Mouse (Mus musculus) forebrain, embryonic 14.5 days (tissue): ENCODE results near the gene Glod5. TPM values are rescaled to one million over a fixed set of nuclear protein-coding genes. Genes with fewer than 3 reads are reported as not detected.
"Not testable (repeated sequence)": the region's sequence is repeated elsewhere in the genome, so short reads cannot be mapped to it uniquely, and the experiment has no call there.

ENCODE experiments used
- ATAC-seq: fragments of 200-750 bp; cut with Nextera tagmentation; 2 replicates; pipeline ENCODE4 v1.8.0; 2017; ENCODE audit warnings: mild to moderate bottlenecking, moderate library complexity
- DNase-seq: peaks from one replicate; pipeline ENCODE4 v3.0.0-alpha.2; 2015; ENCODE audit warnings: low spot score
- H3K27ac ChIP-seq: fragments of 300-500 bp; sonication (generic); 2 replicates; pipeline ENCODE4 v1.5.1; 2014; ENCODE audit warnings: low read depth, mild to moderate bottlenecking, control low read depth, low read length, moderate library complexity
- H3K27me3 ChIP-seq: fragments of 300-500 bp; sonication (generic); replicated peaks from 2 replicates; pipeline ENCODE4 v1.6.1; 2014; ENCODE audit warnings: low read length, control low read depth, mixed read lengths; ENCODE audit not compliant: control insufficient read depth, insufficient read depth
- H3K36me3 ChIP-seq: fragments of 300-500 bp; sonication (generic); 2 replicates; pipeline ENCODE4 v1.6.1; 2014; ENCODE audit warnings: low read length, control low read depth; ENCODE audit not compliant: control insufficient read depth, insufficient read depth
- H3K4me1 ChIP-seq: fragments of 300-500 bp; sonication (generic); 2 replicates; pipeline ENCODE4 v1.6.1; 2014; ENCODE audit warnings: antibody characterized with exemption, low read length, control low read depth; ENCODE audit not compliant: control insufficient read depth, insufficient read depth
- H3K4me2 ChIP-seq: fragments of 300-500 bp; sonication (generic); 2 replicates; pipeline ENCODE4 v1.6.1; 2014; ENCODE audit warnings: mild to moderate bottlenecking, control low read depth, low read length
- H3K4me3 ChIP-seq: fragments of 300-500 bp; sonication (generic); 2 replicates; pipeline ENCODE4 v1.5.1; 2014; ENCODE audit warnings: low read depth, low read length, control low read depth
- H3K9ac ChIP-seq: fragments of 300-500 bp; sonication (generic); 2 replicates; pipeline ENCODE4 v1.6.1; 2014; ENCODE audit warnings: mild to moderate bottlenecking, low read length, control low read depth, moderate library complexity
- H3K9me3 ChIP-seq: fragments of 300-500 bp; sonication (generic); replicated peaks from 2 replicates; pipeline ENCODE4 v1.6.1; 2016; ENCODE audit warnings: low read length, control low read depth, mixed read lengths; ENCODE audit not compliant: control insufficient read depth
- WGBS: fragments of 180-500 bp; shearing (Covaris S2); extraction: QIAGEN DNeasy Blood & Tissue Kit; methylation state at CpG from one replicate; pipeline ENCODE4 v1.1.7; 2014; 5-methylcytosine and 5-hydroxymethylcytosine counted together
- polyA plus RNA-seq: library from polyadenylated mRNA; unstranded; fragments of >200 nt; fragmentation: Nextera tagmentation; extraction: Ambion mirVana; gene quantifications from 2 replicates; pipeline ENCODE4 v1.2.1, GENCODE M21; 2014

Glod5 gene
- polyA plus RNA-seq, 1 experiment from 2014 or later, result 0.46 TPM

DNA sequence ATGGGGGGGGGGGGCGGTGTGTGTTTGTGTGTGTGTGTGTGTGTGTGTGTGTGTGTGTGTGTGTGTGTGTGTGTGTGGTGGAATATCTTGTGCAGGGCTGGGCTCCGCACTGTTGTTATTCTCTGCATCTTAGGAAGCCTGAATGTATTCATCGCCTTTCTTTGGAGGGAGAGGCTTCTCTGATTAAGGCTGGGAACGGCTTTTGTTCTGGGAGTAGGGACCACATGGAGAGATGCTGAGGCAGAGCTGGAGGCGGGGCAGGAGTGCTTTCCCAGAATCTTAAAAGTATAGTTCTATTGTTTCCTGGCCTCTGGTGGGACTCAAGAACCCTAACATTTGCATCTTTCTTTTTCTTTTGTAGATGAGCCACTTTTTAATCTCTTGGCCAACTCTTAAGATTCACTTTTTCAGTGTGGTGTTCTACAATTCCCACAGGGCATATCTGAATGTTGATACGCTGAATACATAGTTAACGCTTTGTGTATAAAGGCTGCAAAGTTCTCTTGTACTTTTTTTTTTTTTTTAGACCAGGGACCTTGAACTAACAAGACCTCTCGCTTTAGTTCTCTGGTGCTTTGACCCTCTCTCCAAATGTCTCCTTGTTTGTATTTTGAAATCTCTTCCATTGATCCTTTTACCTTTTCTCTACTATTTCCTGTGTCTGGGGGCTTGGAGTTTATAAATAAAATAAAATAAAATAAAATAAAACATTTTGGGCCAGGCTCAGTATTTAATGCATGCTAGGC is 4.5 kb downstream of the Glod5 start:
- Histone ChIP-seq H3K9ac (no peak overlapping the region), H3K27me3 (no peaks in the 10 kb centered on the region), H3K27ac (no peak overlapping the region), H3K4me1 (no peaks in the 10 kb centered on the region), H3K36me3 (no peaks in the 10 kb centered on the region), H3K4me3 (no peak overlapping the region), H3K4me2 (no peak overlapping the region), H3K9me3 (no peaks in the 10 kb centered on the region)
- ATAC-seq (peak; percentile 58), DNase-seq (peak; percentile 59)
- 23% methylated on average over 7 of the region's 8 CpGs for WGBS

DNA sequence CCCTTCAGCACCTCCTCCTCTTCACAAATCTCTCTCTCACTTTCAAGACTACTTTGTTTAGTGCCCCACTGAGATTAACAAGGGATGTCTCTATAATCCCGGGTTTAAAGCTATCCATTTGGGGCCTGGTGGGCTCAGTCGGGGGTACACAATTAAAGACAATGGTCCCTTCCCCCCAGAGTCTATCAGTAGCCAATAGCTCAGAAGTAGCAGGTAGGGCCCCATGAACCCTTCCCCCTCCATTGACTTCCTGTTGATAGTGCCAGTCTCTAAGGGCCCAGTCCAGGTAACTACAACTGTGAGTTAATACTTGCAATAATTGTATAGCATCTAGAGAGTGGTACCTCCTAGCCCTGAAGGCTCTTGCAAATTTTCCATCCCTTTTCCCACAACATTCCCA is 5.1 kb downstream of the Glod5 start:
- H3K27ac ChIP-seq, result no peak overlapping the region
- no peaks in the 10 kb centered on the region for H3K4me1 ChIP-seq
- WGBS, result 17% methylated on average over 2 of the region's 2 CpGs
- no peak overlapping the region for H3K9ac ChIP-seq
- H3K4me2 ChIP-seq, result no peak overlapping the region
- no peaks in the 10 kb centered on the region for H3K9me3 ChIP-seq
- no peaks in the 10 kb centered on the region for H3K27me3 ChIP-seq
- H3K4me3 ChIP-seq, result no peak overlapping the region
- no peak for DNase-seq
- ATAC-seq, result peak; percentile 40
- H3K36me3 ChIP-seq, result no peaks in the 10 kb centered on the region

DNA sequence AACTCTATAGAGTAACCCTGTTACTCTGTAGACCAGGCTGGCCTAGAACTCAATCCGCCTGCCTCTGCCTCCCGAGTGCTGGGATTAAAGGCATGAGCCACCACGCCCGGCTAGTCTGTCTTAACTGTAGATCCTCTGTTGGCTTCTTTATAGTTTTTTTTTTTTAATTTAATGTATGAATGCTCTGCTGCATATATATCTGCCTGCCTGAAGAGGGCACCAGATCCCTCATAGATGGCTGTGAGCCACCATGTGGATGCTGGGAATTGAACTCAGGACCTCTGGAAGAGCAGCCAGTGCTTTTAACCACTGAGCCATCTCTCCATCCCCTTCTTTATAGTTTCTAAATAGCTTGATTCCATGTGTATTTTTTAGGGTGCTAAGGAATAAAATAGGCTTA is 8.9 kb downstream of the Glod5 start:
- not testable (repeated sequence) for H3K9ac ChIP-seq, H3K36me3 ChIP-seq, H3K4me2 ChIP-seq, DNase-seq, ATAC-seq, H3K27ac ChIP-seq, H3K27me3 ChIP-seq, H3K4me3 ChIP-seq, H3K4me1 ChIP-seq, H3K9me3 ChIP-seq
- 84% methylated on average over 4 of the region's 4 CpGs for WGBS

DNA sequence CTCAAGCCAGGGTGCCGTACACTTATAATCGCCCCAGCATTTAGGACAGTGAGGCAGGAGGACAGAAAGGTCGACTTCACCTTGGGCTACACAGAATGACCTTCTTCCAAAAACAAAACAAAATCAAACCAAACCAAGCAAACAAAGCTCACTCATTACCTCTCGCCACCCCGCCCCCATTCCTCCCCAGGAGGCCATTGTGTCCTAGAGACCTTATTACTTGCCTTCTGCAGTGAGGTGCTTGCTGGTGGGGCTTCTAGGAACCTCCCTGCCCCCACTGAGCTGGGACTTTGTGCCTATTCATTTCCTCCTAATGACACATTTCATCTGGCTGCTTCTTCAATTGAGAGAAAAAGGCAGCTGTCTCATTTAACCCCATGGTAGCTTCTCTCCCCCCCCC is 9.7 kb downstream of the Glod5 start:
- Histone ChIP-seq H3K4me1 (no peaks in the 10 kb centered on the region), H3K27ac (no peak overlapping the region), H3K9me3 (no peaks in the 10 kb centered on the region), H3K27me3 (no peaks in the 10 kb centered on the region), H3K36me3 (no peaks in the 10 kb centered on the region), H3K4me2 (no peak overlapping the region), H3K4me3 (no peak overlapping the region), H3K9ac (no peak overlapping the region)
- DNase-seq, result no peak
- ATAC-seq, result no peak
- 34% methylated on average over 5 of the region's 5 CpGs for WGBS

DNA sequence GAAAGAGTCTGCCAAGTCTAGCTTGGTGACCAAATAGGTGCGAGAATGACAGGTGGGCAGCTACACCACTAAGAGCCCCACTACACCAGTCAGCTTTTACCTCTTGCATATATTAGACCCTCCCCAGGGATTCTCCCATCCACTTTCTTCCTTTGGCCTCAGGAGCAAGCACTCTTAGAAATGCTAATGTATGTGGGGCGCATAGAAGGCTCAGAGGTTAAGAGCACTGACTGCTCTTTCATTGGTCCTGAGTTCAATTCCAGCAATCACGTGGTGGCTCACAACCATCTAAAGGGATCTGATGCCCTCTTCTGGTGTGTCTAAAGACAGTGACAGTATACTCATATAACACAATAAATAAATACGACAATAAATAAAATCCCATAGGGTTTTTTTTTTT is 15.3 kb downstream of the Glod5 start:
- DNase-seq (no peak), ATAC-seq (no peak)
- 61% methylated on average over 4 of the region's 4 CpGs for WGBS
- Histone ChIP-seq H3K27ac (no peak overlapping the region), H3K4me3 (no peak overlapping the region), H3K36me3 (no peaks in the 10 kb centered on the region), H3K9ac (no peak overlapping the region), H3K4me2 (no peak overlapping the region), H3K9me3 (no peaks in the 10 kb centered on the region), H3K27me3 (no peaks in the 10 kb centered on the region), H3K4me1 (no peaks in the 10 kb centered on the region)

DNA sequence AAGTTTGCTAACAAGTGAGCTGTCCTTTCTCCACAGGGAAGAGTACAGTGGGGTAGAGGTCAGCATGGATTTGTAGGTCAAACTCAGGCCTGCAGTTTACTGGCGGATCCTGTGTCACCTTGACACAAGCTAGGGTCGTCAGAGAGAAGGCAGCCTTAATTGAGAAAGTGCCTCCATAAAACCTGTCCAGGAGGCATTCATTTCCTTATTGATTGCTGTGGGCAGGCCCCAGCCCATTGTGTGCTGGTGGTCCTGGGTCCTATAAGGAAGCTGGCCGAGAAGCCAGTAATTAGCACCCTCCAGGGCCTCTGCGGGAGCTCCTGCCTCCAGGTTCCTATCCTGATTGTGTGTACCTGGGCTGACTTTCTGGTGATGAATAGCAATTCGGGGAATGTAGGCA is 16.3 kb downstream of the Glod5 start:
- 37% methylated on average over 5 of the region's 5 CpGs for WGBS
- no peaks in the 10 kb centered on the region for H3K4me1 ChIP-seq
- ATAC-seq, result no peak

DNA sequence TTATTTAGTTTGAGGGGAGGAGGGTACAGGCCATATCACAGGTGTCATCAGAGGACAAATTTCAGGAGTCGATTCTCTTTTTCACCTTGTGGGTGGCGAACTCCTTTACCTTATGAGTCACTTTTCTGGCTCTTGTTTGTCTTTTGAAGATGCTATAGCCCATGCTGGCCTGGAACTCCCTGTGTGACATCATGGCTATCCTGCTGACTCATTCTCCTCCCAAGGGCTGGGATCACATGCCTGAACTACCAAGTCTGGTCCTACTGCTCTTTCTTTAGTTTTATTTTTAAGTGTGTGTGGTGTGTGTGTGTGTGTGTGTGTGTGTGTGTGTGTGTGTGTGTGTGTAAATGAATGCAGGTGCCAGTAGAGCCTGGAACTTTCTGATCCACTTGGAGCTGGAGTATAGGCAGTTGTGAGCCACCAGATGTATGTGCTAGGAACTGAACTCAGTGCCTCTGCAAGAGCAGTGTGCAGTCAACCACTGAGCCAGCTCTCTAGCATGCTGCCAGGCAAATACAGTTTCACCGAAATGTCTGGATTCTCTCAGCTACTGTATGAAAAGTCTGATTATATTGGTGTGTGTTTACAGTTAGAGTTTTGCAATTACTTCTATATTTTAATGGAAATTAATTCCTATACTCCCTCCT is 17.6 kb downstream of the Glod5 start:
- no peak overlapping the region for H3K4me2 ChIP-seq
- H3K27me3 ChIP-seq, result no peaks in the 10 kb centered on the region
- H3K9me3 ChIP-seq, result no peaks in the 10 kb centered on the region
- 82% methylated on average over 3 of the region's 3 CpGs for WGBS
- no peak for DNase-seq
- ATAC-seq, result no peak
- no peak overlapping the region for H3K4me3 ChIP-seq
- no peaks in the 10 kb centered on the region for H3K4me1 ChIP-seq
- H3K9ac ChIP-seq, result no peak overlapping the region
- no peak overlapping the region for H3K27ac ChIP-seq
- no peaks in the 10 kb centered on the region for H3K36me3 ChIP-seq

More for the DNA sequence above, 16.3 kb downstream of the Glod5 start:
- Histone ChIP-seq H3K36me3 (no peaks in the 10 kb centered on the region), H3K4me3 (no peak overlapping the region), H3K27ac (no peak overlapping the region), H3K27me3 (no peaks in the 10 kb centered on the region), H3K9me3 (no peaks in the 10 kb centered on the region), H3K9ac (no peak overlapping the region), H3K4me2 (no peak overlapping the region)
- DNase-seq, result no peak

DNA sequence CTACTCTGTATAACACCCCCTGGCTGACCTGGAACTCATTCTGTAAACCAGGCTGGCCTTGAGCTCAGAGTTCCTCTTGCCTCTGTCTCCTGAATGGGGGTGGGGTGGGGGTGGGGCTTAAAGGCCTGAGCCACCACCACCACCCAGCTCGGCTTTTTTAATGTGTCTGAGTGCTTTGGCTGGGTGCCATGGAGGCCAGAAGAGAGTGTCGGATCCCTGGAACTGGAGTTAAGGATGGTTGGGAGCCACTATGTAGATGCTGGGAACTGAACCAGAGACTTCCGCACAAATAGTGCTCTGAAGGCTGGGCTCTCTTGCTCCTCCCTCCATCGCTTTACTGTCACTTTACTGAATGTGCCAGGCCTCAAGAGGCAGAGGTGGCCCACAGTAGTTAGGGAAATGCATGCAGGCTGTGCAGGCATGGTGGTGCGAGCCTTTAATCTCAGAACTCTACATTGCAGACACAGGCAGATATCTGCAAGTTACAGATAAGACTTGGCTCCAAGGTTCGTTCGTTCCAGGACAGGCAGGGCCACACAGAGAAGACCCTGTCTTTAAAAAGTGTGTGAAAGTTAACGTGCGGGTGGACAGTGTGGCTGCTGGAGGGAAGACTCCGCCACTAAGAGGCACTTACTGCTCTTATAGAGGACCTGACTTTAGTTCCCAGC is 25.1 kb downstream of the Glod5 start:
- Histone ChIP-seq H3K4me2 (no peak overlapping the region), H3K4me1 (no peaks in the 10 kb centered on the region), H3K36me3 (no peaks in the 10 kb centered on the region), H3K4me3 (no peak overlapping the region), H3K27me3 (no peaks in the 10 kb centered on the region), H3K9me3 (no peaks in the 10 kb centered on the region), H3K9ac (no peak overlapping the region), H3K27ac (no peak overlapping the region)
- 71% methylated on average over 10 of the region's 10 CpGs for WGBS
- ATAC-seq, result no peak
- DNase-seq, result no peak
